Mouse (Mus musculus): ENCODE data around the gene Doxl2.
"Not testable (repeated sequence)": the region's sequence is repeated elsewhere in the genome, so short reads cannot be mapped to it uniquely, and the experiment has no call there.

Gene Doxl2

GRCm38 (mm10) chr6:48974663-48975062, at the start of gene Doxl2:
TSS of gene Doxl2 (plus strand) at chr6:48974963.
- DNase-seq (ENCODE audit: low spot score in 2 of 2) = no peak

GRCm38 (mm10) chr6:48929595-48929994, 45.2 kb upstream of the Doxl2 start, which contains the start of gene 1600015I10Rik:
TSS of gene 1600015I10Rik (plus strand) at chr6:48929895.
- no peak for DNase-seq (ENCODE audit: low spot score in 2 of 2)

GRCm38 (mm10) chr6:48949596-48949995, 25.2 kb upstream of the Doxl2 start:
- DNase-seq (ENCODE audit: low spot score in 2 of 2) = no peak

DNA sequence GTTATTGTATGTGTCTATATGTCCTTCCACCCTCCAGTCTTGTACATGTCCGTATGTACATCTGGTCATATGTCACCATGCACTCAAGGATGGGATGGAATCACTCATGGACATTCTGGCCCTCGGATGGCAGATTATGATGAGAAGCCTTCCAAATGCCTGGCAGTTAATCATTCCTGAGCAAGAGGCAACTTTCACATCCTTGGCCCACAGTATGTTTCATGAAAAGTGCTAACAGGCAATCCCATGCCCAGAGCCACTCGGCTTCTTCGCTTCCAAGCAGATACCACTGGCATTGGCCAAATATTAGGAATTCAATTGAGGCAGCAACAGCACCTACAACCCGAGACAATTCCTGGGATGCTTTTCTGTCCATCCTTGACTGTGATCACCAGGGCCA, 24.1 kb upstream of the Doxl2 start:
- no peak for DNase-seq (ENCODE audit: low spot score in 2 of 2)

GRCm38 (mm10) chr6:48951630-48952029, 23.1 kb upstream of the Doxl2 start:
- DNase-seq (ENCODE audit: low spot score in 2 of 2) = no peak

DNA sequence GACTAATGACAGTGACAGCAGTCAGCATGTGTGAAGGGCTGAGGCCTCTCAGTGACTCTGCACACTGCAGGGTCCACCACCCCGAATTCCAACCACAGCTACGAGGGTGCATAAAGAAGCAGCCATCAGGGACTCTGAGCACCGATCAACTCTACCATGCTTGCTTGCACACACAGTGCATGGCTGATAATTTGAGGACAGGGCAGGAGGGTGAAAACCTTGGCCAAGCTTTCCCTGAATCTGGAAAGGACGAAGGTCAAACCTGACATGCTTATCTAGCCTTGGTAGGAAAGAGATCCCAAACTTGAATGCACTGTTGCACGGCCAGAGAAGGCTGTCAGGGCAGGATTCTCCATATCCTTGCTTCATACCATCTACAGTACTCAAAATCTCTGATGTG, 21.5 kb upstream of the Doxl2 start:
- DNase-seq (ENCODE audit: low spot score in 2 of 2) = no peak

GRCm38 (mm10) chr6:48954211-48954610, 20.6 kb upstream of the Doxl2 start:
- no peak for DNase-seq (ENCODE audit: low spot score in 2 of 2)

GRCm38 (mm10) chr6:48954946-48955345, 19.8 kb upstream of the Doxl2 start:
- DNase-seq (ENCODE audit: low spot score in 2 of 2) = peak; percentile 43

DNA sequence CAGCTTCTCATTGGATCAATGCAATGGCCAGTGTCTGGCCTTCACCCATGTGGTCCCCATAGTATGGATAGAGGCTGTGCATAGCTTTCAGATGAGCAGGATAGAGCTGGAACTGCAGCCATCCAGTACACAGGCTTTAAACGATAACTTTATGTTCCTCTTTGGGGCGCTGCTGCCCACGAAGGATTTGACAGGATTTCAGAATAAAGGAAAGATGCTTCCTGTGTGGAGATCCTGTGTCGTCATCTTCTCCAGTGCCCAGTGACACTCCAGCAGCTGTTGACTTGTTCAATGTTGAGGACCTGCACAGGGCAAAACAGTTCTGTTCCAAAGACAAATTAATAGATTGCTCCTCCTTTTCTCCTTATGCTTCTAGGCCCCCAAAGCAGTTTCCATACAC, 18.0 kb upstream of the Doxl2 start:
- no peak for DNase-seq (ENCODE audit: low spot score in 2 of 2)

- DNase-seq (ENCODE audit: low spot score in 2 of 2) = peak; percentile 6 to 15
Observed at GRCm38 (mm10) chr6:48958053-48958452, 16.7 kb upstream of the Doxl2 start.

DNA sequence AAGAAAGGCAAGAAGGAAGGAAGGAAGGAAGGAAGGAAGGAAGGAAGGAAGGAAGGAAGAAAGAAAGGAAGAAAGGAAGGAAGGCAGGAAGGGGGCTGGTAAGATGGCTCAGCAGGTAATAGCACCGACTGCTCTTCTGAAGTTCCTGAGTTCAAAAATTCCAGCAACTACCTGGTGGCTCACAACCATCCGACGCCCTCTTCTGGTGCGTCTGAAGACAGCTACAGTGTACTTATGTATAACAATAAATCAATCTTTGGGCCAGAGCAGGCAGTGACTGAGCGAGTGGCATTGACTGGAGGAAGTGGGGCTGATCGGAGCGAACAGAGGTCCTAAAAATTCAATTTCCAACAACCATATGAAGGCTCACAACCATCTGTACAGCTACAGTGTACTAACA, 15.6 kb upstream of the Doxl2 start:
- not testable (repeated sequence) for DNase-seq (ENCODE audit: low spot score in 2 of 2)

GRCm38 (mm10) chr6:48966696-48967095, 8.1 kb upstream of the Doxl2 start:
- not testable (repeated sequence) for DNase-seq (ENCODE audit: low spot score in 2 of 2)

DNA sequence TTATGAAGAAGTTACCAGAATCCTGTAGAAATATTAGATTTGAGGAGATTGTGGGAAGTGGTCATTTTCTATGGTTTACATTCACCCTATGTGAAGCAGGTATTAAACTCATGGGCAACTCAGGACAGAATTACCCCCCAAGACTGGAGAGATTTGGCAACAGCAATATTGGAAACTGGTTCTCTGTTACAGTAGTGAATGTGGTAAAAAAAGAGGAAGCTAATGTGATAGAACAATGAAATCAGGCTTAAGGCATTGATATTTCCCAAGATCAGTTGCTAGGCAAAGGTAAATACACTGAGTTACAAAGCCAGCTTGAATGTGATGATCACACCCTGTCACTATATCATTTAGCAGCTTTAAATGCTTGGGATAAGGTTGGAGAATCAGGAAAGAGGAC, 6.9 kb upstream of the Doxl2 start:
- no peak for DNase-seq (ENCODE audit: low spot score in 2 of 2)

- no peak for DNase-seq (ENCODE audit: low spot score in 2 of 2)
Observed at GRCm38 (mm10) chr6:48979616-48980015, 4.9 kb downstream of the Doxl2 start.

DNA sequence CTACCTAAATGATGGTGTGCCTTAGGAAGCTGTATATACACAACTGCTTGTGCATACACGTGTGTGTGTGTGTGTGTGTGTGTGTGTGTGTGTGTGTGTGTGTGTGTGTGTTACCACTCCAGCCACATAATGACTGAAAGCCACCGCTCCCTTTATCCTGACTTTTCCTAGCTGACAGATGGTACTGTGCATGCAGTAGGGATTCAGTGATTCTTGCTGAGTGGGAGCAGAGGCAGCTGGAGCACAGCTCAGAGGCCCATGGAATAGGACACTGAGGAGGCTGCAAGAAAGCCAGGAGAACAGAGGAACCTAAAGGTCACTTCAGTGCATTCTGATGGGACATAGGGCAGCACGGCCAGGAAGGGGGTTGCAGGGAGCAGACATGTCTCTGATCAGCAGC, 7.5 kb downstream of the Doxl2 start:
- no peak for DNase-seq (ENCODE audit: low spot score in 2 of 2)

DNA sequence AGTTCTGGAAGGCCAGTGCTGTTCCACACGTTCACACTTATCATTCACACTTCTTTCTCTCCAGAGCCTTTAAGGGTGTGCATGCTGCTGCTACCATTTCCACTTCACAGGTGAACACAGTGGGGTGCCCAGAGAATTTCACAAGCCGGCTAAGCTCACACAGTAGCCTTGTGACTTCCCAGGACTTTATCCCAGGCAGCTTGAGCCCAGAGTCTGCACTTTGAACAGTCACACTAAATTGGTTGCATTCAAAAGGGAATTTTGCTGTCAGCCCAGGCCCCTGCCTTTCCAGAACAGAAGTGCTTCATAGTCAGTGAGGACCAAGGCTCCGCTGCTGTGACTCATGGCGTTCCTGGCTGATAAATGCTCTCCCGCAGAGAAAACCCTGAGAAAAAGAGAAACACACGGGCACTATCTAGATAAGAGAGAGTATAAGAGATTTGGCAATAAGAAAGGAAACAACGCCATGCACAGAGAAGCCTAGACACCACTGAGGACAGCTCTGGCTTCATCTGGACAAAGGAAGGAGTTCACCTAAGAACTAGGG, 11.8 kb downstream of the Doxl2 start, which contains the start of gene Svs1:
TSS of gene Svs1 (plus strand) at position 418 of the 547 bp plus-strand sequence.
- DNase-seq (ENCODE audit: low spot score in 2 of 2) = no peak

DNA sequence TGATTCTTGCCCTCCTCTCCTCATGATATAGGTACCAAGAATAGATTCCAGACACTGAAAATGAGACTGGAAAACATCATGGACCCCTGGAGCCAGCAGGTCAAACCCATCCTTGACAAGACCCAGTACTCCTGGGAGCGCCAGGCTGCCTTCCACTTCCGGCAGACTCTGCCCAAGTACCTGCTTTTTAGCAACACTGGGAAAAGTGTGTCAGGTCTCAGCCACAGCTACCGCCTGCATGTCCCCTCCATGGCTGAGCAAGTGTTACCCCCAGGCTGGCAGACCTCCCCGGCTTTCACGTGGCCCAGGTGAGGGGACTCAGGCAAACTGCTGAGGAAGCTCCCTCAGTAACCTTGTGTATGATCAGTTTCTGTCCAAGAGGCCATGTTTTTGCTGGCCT, 15.2 kb downstream of the Doxl2 start:
- no peak for DNase-seq (ENCODE audit: low spot score in 2 of 2)

DNA sequence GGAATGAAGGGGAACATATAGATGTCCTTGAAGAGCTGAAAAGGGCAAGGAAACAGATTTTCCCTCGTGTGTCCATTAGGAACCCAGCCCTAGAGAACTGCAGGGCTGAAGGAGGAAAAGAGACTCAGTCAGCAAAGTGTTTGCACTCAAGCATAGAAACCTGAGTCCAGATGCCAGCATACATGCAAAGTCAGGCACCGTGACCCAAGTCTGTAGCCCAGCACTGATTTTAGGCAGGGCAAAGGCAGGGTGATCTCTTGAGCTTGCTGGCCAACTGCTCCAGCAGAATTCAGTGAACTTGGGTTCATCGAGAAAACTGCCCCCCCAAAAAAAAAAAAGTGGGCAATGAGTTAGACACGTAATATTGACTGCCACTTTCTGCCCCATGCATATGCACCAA, 17.2 kb downstream of the Doxl2 start:
- no peak for DNase-seq (ENCODE audit: low spot score in 2 of 2)

GRCm38 (mm10) chr6:48998186-48998585, 23.4 kb downstream of the Doxl2 start:
- DNase-seq (ENCODE audit: low spot score in 2 of 2) = no peak

DNA sequence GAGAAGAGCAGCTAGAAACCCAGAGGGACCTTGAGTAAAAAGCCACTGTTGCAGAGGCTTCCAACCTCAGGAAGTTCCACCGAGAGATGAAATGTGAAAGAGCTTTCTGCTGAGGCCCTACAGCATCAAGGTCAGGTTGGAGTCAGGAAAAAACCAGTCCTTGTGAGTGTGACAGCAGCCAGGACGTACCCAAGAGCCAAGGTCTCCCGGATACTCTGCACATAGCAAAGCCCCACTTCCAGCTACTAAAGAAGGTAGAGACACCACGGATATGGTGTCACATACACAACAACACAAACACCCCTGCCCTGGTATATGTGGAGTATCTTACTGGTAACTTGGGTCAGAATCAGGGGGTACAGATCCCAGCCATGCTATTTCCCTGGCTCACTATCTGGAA, 24.0 kb downstream of the Doxl2 start:
- DNase-seq (ENCODE audit: low spot score in 2 of 2) = no peak

DNA sequence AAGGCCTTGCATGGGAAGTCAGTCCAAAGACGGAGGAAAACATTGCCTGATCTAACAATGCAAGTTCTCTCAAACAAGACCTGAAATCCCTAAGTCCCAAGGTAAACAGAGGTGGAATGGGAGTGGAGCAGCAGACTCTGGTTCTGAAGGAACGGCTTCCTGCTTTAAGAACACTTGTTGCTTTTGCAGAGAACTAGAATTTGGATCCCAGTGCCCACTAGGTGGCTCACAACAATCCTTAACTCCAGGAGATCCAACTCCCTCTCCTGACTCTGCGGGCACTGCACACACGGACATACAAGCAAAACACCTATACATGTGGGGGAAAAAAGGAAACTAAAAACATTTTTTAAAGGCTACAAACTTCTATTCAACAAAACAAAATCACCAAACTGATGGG, 28.6 kb downstream of the Doxl2 start:
- DNase-seq (ENCODE audit: low spot score in 2 of 2) = no peak

GRCm38 (mm10) chr6:49007981-49008380, 33.2 kb downstream of the Doxl2 start:
- peak; percentile 49 to 64 for DNase-seq (ENCODE audit: low spot score in 2 of 2)

GRCm38 (mm10) chr6:49008420-49009160, 33.8 kb downstream of the Doxl2 start:
- DNase-seq (ENCODE audit: low spot score in 2 of 2) = no peak

DNA sequence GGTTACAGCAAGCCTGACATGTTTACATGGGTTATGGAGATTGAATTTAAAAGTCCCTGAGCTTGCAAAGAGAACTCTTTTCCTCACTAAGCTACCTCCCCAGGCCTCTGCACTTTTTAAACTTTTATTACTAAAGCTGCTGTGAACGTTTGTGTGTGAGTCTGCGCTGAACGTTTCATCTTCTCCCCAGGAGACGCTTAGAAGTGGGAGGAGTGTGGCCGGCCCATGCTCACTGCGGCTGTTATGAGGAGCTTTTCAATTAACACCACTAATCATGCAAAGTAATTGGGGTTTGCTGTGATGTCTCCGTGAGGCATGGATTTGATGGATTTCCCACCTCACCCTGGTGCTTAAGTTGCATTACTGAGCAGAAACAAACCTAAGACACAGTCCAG, 34.4 kb downstream of the Doxl2 start:
- DNase-seq (ENCODE audit: low spot score in 2 of 2) = no peak

Data from urinary bladder, postnatal 36 days (tissue).